Mouse (Mus musculus) forebrain, embryonic 16.5 days (tissue): ENCODE measurements at regions not wholly inside any gene's neighbourhood (a gene's known extent, or its start where the extent isn't known, plus 50 kb on each side); places are given as distances from the start of the nearest gene placed in this dataset.

Experiments
- ATAC-seq: fragments of 200-750 bp; cut with Nextera tagmentation; 2 replicates; pipeline ENCODE4 v1.8.0; 2017; ENCODE audit warnings: mild to moderate bottlenecking, moderate library complexity
- H3K27ac ChIP-seq: fragments of 300-500 bp; sonication (generic); 2 replicates; pipeline ENCODE4 v1.5.1; 2014; ENCODE audit warnings: low read length, control low read depth
- H3K27me3 ChIP-seq: fragments of 300-500 bp; sonication (generic); replicated peaks from 2 replicates; pipeline ENCODE4 v1.6.1; 2014; ENCODE audit warnings: low read length; ENCODE audit not compliant: control insufficient read depth, insufficient read depth
- H3K36me3 ChIP-seq: fragments of 300-500 bp; sonication (generic); 2 replicates; pipeline ENCODE4 v1.6.1; 2014; ENCODE audit not compliant: control insufficient read depth, insufficient read depth
- H3K4me1 ChIP-seq: fragments of 300-500 bp; sonication (generic); replicated peaks from 2 replicates; pipeline ENCODE4 v1.6.1; 2014; ENCODE audit warnings: low read length; ENCODE audit not compliant: control insufficient read depth, insufficient read depth
- H3K4me2 ChIP-seq: fragments of 300-500 bp; sonication (generic); 2 replicates; pipeline ENCODE4 v1.6.1; 2014; ENCODE audit warnings: mild to moderate bottlenecking, low read length, control low read depth
- H3K4me3 ChIP-seq: fragments of 300-500 bp; sonication (generic); replicated peaks from 2 replicates; pipeline ENCODE4 v1.5.1; 2014; ENCODE audit warnings: mild to moderate bottlenecking, low read length, control low read depth
- H3K9ac ChIP-seq: fragments of 300-500 bp; sonication (generic); replicated peaks from 2 replicates; pipeline ENCODE4 v1.6.1; 2014; ENCODE audit warnings: low read depth, low read length, control low read depth
- H3K9me3 ChIP-seq: fragments of 300-500 bp; sonication (generic); 2 replicates; pipeline ENCODE4 v1.6.1; 2016; ENCODE audit warnings: low read length; ENCODE audit not compliant: control insufficient read depth
- WGBS: fragments of 180-500 bp; shearing (Covaris S2); extraction: QIAGEN DNeasy Blood & Tissue Kit; methylation state at CpG from one replicate; pipeline ENCODE4 v1.1.7; 2014; 5-methylcytosine and 5-hydroxymethylcytosine counted together

DNA sequence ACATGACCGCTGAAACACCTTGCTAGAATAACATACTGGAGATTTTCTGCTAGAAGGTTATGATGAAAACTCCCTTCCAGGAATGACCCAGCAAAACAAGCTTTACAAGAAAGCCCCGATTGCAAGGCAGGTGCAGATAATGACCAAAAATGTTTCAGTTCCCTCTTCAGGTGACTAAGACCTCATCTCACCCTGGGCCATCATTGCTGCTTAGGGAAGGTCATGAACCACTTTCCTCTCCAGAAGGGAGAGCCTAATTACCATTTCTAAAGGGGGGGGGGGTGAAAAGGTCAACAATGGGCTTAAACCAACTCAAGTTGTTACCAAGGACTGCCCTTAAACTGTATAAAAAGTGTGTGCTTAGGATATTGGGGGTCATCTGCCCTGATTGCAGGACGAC lies 59.8 kb upstream of the Speer4c start:
- WGBS: 44% methylated on average over 3 of the region's 3 CpGs
- H3K9ac ChIP-seq: no peak overlapping the region
- H3K27me3 ChIP-seq: no peaks in the 10 kb centered on the region
- no peak overlapping the region for H3K4me3 ChIP-seq
- H3K27ac ChIP-seq: no peak overlapping the region
- H3K4me2 ChIP-seq: no peak overlapping the region
- no peak for ATAC-seq
- no peaks in the 10 kb centered on the region for H3K9me3 ChIP-seq
- no peaks in the 10 kb centered on the region for H3K36me3 ChIP-seq
- H3K4me1 ChIP-seq: no peaks in the 10 kb centered on the region

DNA sequence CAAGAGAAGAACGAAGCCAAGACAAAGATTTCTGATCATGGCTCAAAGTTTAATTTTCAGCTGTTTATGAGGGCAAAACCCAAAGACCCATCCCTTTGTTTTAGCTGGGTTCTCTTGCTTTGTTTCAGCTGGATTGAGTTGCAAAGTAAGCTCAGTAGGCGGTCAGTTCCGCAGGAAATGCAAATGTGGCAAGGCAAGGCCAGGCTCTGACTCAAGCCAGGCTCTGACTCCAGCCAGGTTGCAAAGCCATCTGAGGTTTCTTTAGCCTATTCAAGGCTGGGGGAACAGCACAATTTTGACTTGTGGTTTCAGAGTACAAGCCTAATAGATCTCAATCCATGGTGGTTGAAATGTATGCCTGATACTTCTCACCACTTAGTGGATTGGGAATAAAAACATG lies 60.5 kb upstream of the Speer4c start:
- no peak overlapping the region for H3K27ac ChIP-seq
- no peak for ATAC-seq
- 18% methylated on average over 3 of the region's 3 CpGs for WGBS
- H3K27me3 ChIP-seq: no peaks in the 10 kb centered on the region
- H3K9ac ChIP-seq: no peak overlapping the region
- H3K36me3 ChIP-seq: no peaks in the 10 kb centered on the region
- H3K9me3 ChIP-seq: no peaks in the 10 kb centered on the region
- no peak overlapping the region for H3K4me3 ChIP-seq
- H3K4me2 ChIP-seq: no peak overlapping the region
- H3K4me1 ChIP-seq: no peaks in the 10 kb centered on the region

DNA sequence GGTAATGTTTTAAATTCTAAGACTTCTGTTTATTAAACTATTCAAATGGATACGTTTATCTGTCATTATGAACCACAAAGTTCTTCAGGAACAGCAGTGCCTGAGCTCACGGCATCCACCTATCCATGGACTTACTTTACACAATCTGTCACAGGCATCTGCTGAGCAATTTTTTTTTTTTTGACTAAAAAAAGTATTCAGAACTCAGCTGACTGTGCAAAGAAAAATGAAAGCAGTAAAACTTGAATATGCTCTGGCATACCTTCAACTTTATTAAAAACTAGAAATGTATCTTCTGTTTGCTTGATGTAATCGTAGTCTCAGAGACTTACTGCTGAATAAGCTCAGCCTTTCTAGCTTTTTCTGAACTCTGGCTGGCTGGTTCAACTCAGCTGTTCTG lies 62.0 kb upstream of the Speer4c start:
- Histone ChIP-seq H3K4me3 (no peak overlapping the region), H3K27ac (no peak overlapping the region), H3K4me1 (no peaks in the 10 kb centered on the region), H3K4me2 (no peak overlapping the region), H3K9ac (no peak overlapping the region), H3K27me3 (no peaks in the 10 kb centered on the region), H3K9me3 (no peaks in the 10 kb centered on the region), H3K36me3 (no peaks in the 10 kb centered on the region)
- no peak for ATAC-seq
- 80% methylated on average over 3 of the region's 3 CpGs for WGBS

DNA sequence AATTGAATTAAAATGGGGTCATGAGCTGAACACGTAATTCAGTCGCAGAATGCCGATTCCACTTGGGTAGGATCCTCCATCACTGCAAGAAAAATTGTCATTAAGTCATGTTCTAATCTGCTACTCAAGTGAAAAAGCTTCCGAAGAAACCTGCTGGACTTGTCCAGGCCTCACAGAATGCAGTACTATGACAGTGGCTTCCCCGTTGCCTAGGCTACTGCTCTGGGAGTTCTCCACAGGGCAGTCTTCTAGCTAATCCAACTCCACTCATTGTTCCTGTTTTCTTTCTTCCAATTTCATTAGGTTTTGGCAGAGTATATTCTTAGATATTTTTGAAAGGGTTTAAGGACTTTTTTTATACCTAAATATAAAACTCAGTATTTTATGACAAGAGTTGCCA lies 89.5 kb upstream of the Speer4c start:
- no peaks in the 10 kb centered on the region for H3K4me1 ChIP-seq
- no peak overlapping the region for H3K4me2 ChIP-seq
- no peak overlapping the region for H3K9ac ChIP-seq
- no peaks in the 10 kb centered on the region for H3K36me3 ChIP-seq
- WGBS: 68% methylated on average over 5 of the region's 5 CpGs
- no peaks in the 10 kb centered on the region for H3K27me3 ChIP-seq
- ATAC-seq: no peak
- no peak overlapping the region for H3K4me3 ChIP-seq
- no peak overlapping the region for H3K27ac ChIP-seq
- H3K9me3 ChIP-seq: no peaks in the 10 kb centered on the region

DNA sequence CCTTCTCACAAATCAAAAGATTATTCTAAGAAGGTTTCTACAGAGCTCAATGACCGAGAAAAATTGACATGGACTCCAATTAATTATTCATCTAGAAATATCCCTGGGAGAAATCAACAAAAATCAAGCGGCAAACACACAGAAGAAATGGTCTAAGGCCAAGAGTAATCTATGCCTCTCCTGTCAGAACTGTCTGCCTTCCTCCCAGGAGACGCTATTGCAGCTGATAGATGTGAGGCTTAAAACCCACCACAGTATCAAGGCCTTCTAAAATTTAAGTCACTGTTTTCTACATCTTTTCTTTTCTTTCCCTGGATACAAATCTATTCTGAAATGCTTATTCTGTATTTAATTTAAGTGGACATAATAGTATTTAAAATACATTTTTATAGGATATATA lies 102.8 kb upstream of the Speer4c start:
- Histone ChIP-seq H3K4me1 (no peaks in the 10 kb centered on the region), H3K4me2 (no peak overlapping the region), H3K9me3 (no peaks in the 10 kb centered on the region), H3K4me3 (no peak overlapping the region), H3K27me3 (no peaks in the 10 kb centered on the region), H3K9ac (no peak overlapping the region), H3K27ac (no peak overlapping the region), H3K36me3 (no peaks in the 10 kb centered on the region)
- no peak for ATAC-seq
- 71% methylated on average over 3 of the region's 3 CpGs for WGBS

DNA sequence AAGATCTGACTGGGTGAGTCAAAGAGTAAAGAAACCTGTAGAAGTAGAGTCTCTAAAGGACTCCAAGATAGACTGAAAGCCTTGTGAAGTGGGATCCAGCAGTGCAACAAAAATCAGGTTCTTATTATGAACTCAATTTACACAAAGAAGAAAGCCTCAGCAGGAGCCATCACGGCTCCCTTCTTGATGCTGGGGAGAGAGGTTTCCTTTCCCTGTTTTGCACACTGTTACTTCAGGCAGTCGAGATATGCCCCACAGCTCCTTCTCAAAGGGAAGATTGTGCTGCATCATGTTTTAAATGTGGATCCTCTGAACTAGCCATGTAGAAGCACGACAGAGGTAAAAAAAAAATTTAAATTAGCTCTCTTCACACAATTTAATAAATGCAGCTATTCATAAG lies 103.3 kb upstream of the Speer4c start:
- H3K4me2 ChIP-seq: no peak overlapping the region
- no peak overlapping the region for H3K27ac ChIP-seq
- ATAC-seq: no peak
- no peaks in the 10 kb centered on the region for H3K36me3 ChIP-seq
- 6% methylated on average over 3 of the region's 3 CpGs for WGBS
- no peaks in the 10 kb centered on the region for H3K9me3 ChIP-seq
- no peak overlapping the region for H3K4me3 ChIP-seq
- no peaks in the 10 kb centered on the region for H3K4me1 ChIP-seq
- H3K27me3 ChIP-seq: no peaks in the 10 kb centered on the region
- no peak overlapping the region for H3K9ac ChIP-seq

DNA sequence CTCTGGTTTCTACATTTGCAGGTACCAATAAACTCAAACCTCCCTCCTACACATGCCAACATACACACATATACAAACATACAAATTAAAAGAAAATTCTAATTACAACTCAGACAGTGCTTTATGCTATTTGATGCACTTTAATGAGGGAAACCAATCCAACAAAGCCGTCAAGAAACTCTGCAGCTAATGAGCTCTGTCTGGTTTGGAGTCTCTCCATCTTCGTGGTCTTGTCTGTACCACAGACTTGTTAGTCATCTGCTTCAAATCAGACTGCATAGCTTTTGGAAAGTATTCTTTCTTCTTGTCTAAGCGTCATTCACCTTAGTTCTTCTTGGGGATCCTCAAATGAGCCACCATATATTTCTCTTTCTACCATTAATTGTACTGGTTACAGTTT lies 108.9 kb upstream of the Speer4c start:
- 60% methylated on average over 3 of the region's 3 CpGs for WGBS
- Histone ChIP-seq H3K4me2 (no peak overlapping the region), H3K9me3 (no peaks in the 10 kb centered on the region), H3K27me3 (no peaks in the 10 kb centered on the region), H3K4me1 (no peaks in the 10 kb centered on the region), H3K36me3 (no peaks in the 10 kb centered on the region), H3K27ac (no peak overlapping the region), H3K4me3 (no peak overlapping the region), H3K9ac (no peak overlapping the region)
- peak; percentile 79 for ATAC-seq

DNA sequence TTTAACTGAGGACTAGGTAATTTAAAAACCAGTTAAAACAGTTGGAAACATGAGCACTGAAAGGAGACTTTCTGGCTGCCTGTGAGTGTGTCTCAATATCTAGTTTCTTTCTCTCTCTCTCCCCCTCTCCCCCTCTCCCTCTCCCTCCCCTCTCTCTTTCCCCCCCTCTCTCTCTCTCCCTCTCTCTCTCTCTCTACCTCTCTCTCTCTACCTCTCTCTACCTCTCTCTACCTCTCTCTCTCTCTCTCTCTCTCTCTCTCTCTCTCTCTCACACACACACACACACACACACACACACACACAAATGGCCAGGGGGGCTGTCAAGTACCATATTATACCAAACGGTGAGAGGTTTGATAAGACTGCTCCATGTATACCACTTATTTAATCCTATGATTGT lies 103.0 kb upstream of the Cacna2d1 start:
- no peak overlapping the region for H3K4me3 ChIP-seq
- no peaks in the 10 kb centered on the region for H3K36me3 ChIP-seq
- no peaks in the 10 kb centered on the region for H3K27me3 ChIP-seq
- H3K9me3 ChIP-seq: no peaks in the 10 kb centered on the region
- H3K4me1 ChIP-seq: no peaks in the 10 kb centered on the region
- no peak for ATAC-seq
- H3K9ac ChIP-seq: no peak overlapping the region
- no peak overlapping the region for H3K27ac ChIP-seq
- no peak overlapping the region for H3K4me2 ChIP-seq
- 81% methylated on average over 1 of the region's 1 CpGs for WGBS

DNA sequence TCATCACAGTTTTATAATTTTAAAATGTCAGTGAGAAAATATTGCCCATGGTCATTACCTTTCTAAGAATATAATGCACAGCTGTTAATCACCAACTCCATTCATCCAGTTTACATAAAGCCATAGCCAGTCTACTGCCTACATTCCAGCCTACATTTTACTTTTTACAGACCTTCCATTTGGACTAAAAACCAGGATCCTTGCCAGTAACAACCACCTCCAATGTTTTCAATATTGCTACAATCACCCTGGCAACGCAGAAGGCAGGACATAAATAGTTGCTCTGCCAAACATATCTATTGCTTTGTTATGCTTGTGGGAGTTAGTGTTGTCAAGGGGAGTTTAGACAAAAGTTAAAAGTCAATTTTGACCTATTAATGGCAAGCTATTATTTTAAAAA lies 102.2 kb upstream of the Cacna2d1 start:
- Histone ChIP-seq H3K9me3 (no peaks in the 10 kb centered on the region), H3K27ac (no peak overlapping the region), H3K36me3 (no peaks in the 10 kb centered on the region), H3K27me3 (no peaks in the 10 kb centered on the region), H3K4me1 (no peaks in the 10 kb centered on the region), H3K9ac (no peak overlapping the region), H3K4me2 (no peak overlapping the region), H3K4me3 (no peak overlapping the region)
- no peak for ATAC-seq
- WGBS: 58% methylated on average over 1 of the region's 1 CpGs

DNA sequence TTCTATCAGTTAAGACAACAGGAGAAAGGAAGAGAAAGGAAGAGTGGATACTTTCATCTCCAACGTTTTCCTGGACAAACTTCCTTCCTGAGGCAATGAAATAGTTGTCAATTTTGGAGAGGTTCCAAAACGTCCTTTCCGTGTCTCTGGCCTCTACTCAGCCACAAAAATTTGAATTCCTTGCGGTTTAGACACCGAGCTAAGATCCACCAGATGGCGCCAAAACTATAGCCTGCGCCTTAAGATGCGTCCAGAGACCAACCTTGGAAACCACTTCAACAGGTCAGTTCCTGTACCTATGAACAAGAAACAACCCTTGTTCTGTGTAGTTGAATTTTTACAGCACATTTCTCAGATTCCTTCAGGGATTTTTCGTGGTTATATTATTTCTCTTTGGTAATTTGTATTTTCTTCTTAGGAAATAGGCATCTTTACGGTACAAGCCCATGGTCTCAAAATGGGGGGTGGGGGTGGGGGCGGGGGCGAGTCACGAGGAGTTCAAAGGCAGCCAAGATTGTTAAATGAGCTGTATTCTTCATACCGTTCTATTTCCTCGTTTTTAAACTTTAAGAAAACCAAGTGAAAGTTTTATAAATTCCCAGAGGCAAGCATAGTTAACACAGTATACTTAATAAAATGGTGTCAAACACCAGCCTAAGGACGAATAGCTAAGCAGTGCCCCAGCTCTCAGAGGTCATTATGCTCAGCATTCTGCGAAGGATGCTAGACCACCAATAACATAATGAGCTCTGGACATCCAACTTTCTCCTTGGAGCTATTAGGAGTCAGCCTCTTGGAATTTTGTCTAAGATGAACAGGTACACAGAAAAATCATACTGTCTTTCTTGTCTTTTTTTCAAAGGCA lies 96.2 kb upstream of the Cacna2d1 start:
- H3K27me3 ChIP-seq: no peaks in the 10 kb centered on the region
- H3K9ac ChIP-seq: no peak overlapping the region
- 33% methylated on average over 17 of the region's 17 CpGs for WGBS
- H3K4me1 ChIP-seq: no peaks in the 10 kb centered on the region
- peak; percentile 87 for ATAC-seq
- H3K4me3 ChIP-seq: no peak overlapping the region
- no peak overlapping the region for H3K27ac ChIP-seq
- no peaks in the 10 kb centered on the region for H3K36me3 ChIP-seq
- no peaks in the 10 kb centered on the region for H3K9me3 ChIP-seq
- H3K4me2 ChIP-seq: no peak overlapping the region
